In genomic region chr6:106743556-106744233, GRCm38 (mm10) we compare ENCODE assay signal across 34 mouse cellular contexts. TPM values are rescaled to one million over a fixed set of nuclear protein-coding genes. Genes with fewer than 3 reads are reported as not detected.
DNase-seq lines count a peak whose midpoint lies in the region; ATAC-seq lines count a peak whose summit lies in the region.
"Had no signal": no experiment of that assay in that cellular context is flagged by ENCODE, and none has a peak within 500 bp of the region (broad histone marks: within the 10 kb centered on the region; RNA-seq: fewer than 3 reads in every experiment).

No protein-coding gene starts in this region.

- no peaks in the 10 kb centered on the region for H3K36me3 ChIP-seq in splenic B cell, adult 2 months (ENCODE audit: control insufficient read depth, insufficient read depth, low read length, poor library complexity, severe bottlenecking)
- H3K36me3 ChIP-seq: embryonic facial prominence, embryonic 10.5 days; embryonic facial prominence, embryonic 13.5 days; forebrain, embryonic 12.5 days; forebrain, embryonic 15.5 days; G1E; heart, embryonic 10.5 days; heart, embryonic 13.5 days; hindbrain, embryonic 10.5 days; hindbrain, embryonic 13.5 days had no signal

- peak; percentile 44; the same call in 1 of the 2 replicates for ATAC-seq in megakaryocyte, adult 5-6 weeks (ENCODE audit: poor library complexity, severe bottlenecking)
- ATAC-seq: forebrain, embryonic 15.5 days; hindbrain, embryonic 16.5 days; Patski had no signal

- H3K27me3 ChIP-seq in splenic B cell, adult 2 months (ENCODE audit: control insufficient read depth, insufficient read depth, low read length, poor library complexity, severe bottlenecking): no peaks in the 10 kb centered on the region
- H3K27me3 ChIP-seq: embryonic facial prominence, embryonic 13.5 days; forebrain, embryonic 12.5 days; forebrain, embryonic 15.5 days; heart, embryonic 13.5 days; hindbrain, embryonic 13.5 days had no signal

- intact Hi-C loops in heart, postnatal 36 days (cut with DNase I): no loop called here

- peak; percentile 36 for DNase-seq in heart, adult 11 months
- DNase-seq in heart, postnatal 36 days: no peak
- DNase-seq in thymus, postnatal 0 days (ENCODE audit: low spot score): peak; percentile 23
- no peak for DNase-seq in thymus, adult 18-20 months
- peak; percentile 63 for DNase-seq in splenic B cell, adult 2 months (ENCODE audit: low read depth, low spot score)
- no peak for DNase-seq in layer of hippocampus, adult 18-20 months (ENCODE audit: low spot score in 2 of 2)
- no peak for DNase-seq in kidney, adult 18-20 months
- DNase-seq: adrenal gland, postnatal 10 days; B cell, adult 2 months; cerebellum, adult 11 months; cerebellum, adult 2 months; cerebellum, adult 9-11 months; cerebellum, postnatal 25 days; embryo, embryonic 11 days; gastrocnemius, postnatal 25 days; heart, adult 2 months; heart, postnatal 14 days had no signal

RNA-seq across cellular contexts. Expression of gene Il5ra, which starts 5.1 kb away (rescaled TPM):
- total RNA-seq in heart, postnatal 36 days (2021): under 1 TPM in 1 of 2 experiments, not detected in 1; 0.14 TPM
- polyA plus RNA-seq in thymus, postnatal 0 days (2015; fragmentation: Nextera tagmentation; extraction: Ambion mirVana): 0.89 and 1.2 TPM in 2 replicates
- 3.1 and 4.2 TPM in 2 replicates for total RNA-seq in megakaryocyte, adult 5-6 weeks (2015)
- 4.3 and 5.9 TPM in 2 replicates for total RNA-seq in megakaryocyte, adult 5-6 weeks (2017)
- total RNA-seq in layer of hippocampus, adult 18-20 months (2021): not detected
- total RNA-seq: adrenal gland, adult 18-20 months; adrenal gland, postnatal 4 days; gastrocnemius, adult 8-10 months; gastrocnemius, postnatal 25 days; heart, postnatal 14 days had no signal
- polyA plus RNA-seq: cerebellum, adult 2 months; cortical plate, adult 2 months; embryonic facial prominence, embryonic 10.5 days; embryonic facial prominence, embryonic 13.5 days; erythroblast, embryonic 14.5 days; forebrain, embryonic 12.5 days; heart, embryonic 10.5 days; heart, embryonic 13.5 days; hindbrain, embryonic 13.5 days; hindbrain, embryonic 16.5 days had no signal

RNA-seq across cellular contexts. Expression of gene Trnt1, which starts 25.2 kb away (rescaled TPM):
- 10 to 100 TPM; 37.7 to 40.5 TPM for total RNA-seq in heart, postnatal 36 days (2021)
- polyA plus RNA-seq in thymus, postnatal 0 days (2015; fragmentation: Nextera tagmentation; extraction: Ambion mirVana): 77.0 and 79.9 TPM in 2 replicates
- total RNA-seq in megakaryocyte, adult 5-6 weeks (2015): 27.9 and 35.9 TPM in 2 replicates
- 50.4 and 52.2 TPM in 2 replicates for total RNA-seq in megakaryocyte, adult 5-6 weeks (2017)
- total RNA-seq in layer of hippocampus, adult 18-20 months (2021): 10 to 100 TPM; 51.9 to 55.7 TPM

RNA-seq across cellular contexts. Expression of gene Crbn, which starts 56.2 kb away (rescaled TPM):
- total RNA-seq in heart, postnatal 36 days (2021): 10 to 100 TPM; 54.4 to 60.4 TPM
- 66.4 and 69.5 TPM in 2 replicates for polyA plus RNA-seq in thymus, postnatal 0 days (2015; fragmentation: Nextera tagmentation; extraction: Ambion mirVana)
- 20.8 and 23.1 TPM in 2 replicates for total RNA-seq in megakaryocyte, adult 5-6 weeks (2015)
- total RNA-seq in megakaryocyte, adult 5-6 weeks (2017): 38.7 and 44.3 TPM in 2 replicates
- total RNA-seq in layer of hippocampus, adult 18-20 months (2021): 100 to 1,000 TPM; 112 to 114 TPM

Comparison
In these comparisons a context has a peak if more than half of its experiments do, and no peak if none do; other contexts are left out.
1. DNase-seq: peak in heart, adult 11 months (single experiment), thymus, postnatal 0 days (single experiment) and splenic B cell, adult 2 months (single experiment); none in heart, postnatal 36 days (0 of 2), thymus, adult 18-20 months (0 of 2), layer of hippocampus, adult 18-20 months (0 of 2) and kidney, adult 18-20 months (single experiment).